Mouse (Mus musculus): ENCODE results near the gene Idnk. TPM values are rescaled to one million over a fixed set of nuclear protein-coding genes. Genes with fewer than 3 reads are reported as not detected.

Gene Idnk
- total RNA-seq, 2 experiments from 2014 or later = 27.5 to 27.7 TPM

- DNase-seq (ENCODE audit: low spot score in 2 of 2) = no peak
Measured at GRCm38 (mm10) chr13:58191516-58191915, 34.1 kb downstream of the Idnk start.

- DNase-seq (ENCODE audit: low spot score in 2 of 2) = no peak
Measured at GRCm38 (mm10) chr13:58192146-58192545, 34.7 kb downstream of the Idnk start.

- DNase-seq (ENCODE audit: low spot score in 2 of 2) = no peak
Measured at GRCm38 (mm10) chr13:58193221-58193620, 35.8 kb downstream of the Idnk start.

- DNase-seq (ENCODE audit: low spot score in 2 of 2) = no peak
Measured at GRCm38 (mm10) chr13:58194908-58195307, 37.5 kb downstream of the Idnk start.

- no peak for DNase-seq (ENCODE audit: low spot score in 2 of 2)
Measured at GRCm38 (mm10) chr13:58197211-58197610, 39.8 kb downstream of the Idnk start.

GRCm38 (mm10) chr13:58197981-58198640 is 40.7 kb downstream of the Idnk start:
- no peak for DNase-seq (ENCODE audit: low spot score in 2 of 2)

GRCm38 (mm10) chr13:58201343-58201742 is 43.9 kb downstream of the Idnk start:
- no peak for DNase-seq (ENCODE audit: low spot score in 2 of 2)

- DNase-seq (ENCODE audit: low spot score in 2 of 2) = no peak
Measured at GRCm38 (mm10) chr13:58201908-58202307, 44.5 kb downstream of the Idnk start.

GRCm38 (mm10) chr13:58202903-58203302 is 45.5 kb downstream of the Idnk start:
- DNase-seq (ENCODE audit: low spot score in 2 of 2) = no peak

GRCm38 (mm10) chr13:58204202-58204601 is 46.8 kb downstream of the Idnk start:
- no peak for DNase-seq (ENCODE audit: low spot score in 2 of 2)

- DNase-seq (ENCODE audit: low spot score in 2 of 2) = no peak
Measured at GRCm38 (mm10) chr13:58204986-58205385, 47.5 kb downstream of the Idnk start.

GRCm38 (mm10) chr13:58206084-58206483 is 48.6 kb downstream of the Idnk start:
- DNase-seq (ENCODE audit: low spot score in 2 of 2) = no peak

- peak in 1 of 2 experiments; percentile 26 for DNase-seq (ENCODE audit: low spot score in 2 of 2)
Measured at GRCm38 (mm10) chr13:58210441-58210840, 53.0 kb downstream of the Idnk start.

- no peak for DNase-seq (ENCODE audit: low spot score in 2 of 2)
Measured at GRCm38 (mm10) chr13:58212530-58212929, 55.1 kb downstream of the Idnk start.

GRCm38 (mm10) chr13:58213801-58214200 is 56.4 kb downstream of the Idnk start:
- no peak for DNase-seq (ENCODE audit: low spot score in 2 of 2)

Other genes starting within 250 kb of the Idnk start
- 100 to 1,000 TPM; 266 to 276 TPM for gene Spock1, start 249.3 kb upstream of the Idnk start, total RNA-seq (2021)
- 10 to 100 TPM; 35.6 to 36.5 TPM for gene Klhl3, start 44.1 kb upstream of the Idnk start, total RNA-seq (2021)
- 100 to 1,000 TPM; 135 to 137 TPM for gene Hnrnpa0, start 29.1 kb upstream of the Idnk start, total RNA-seq (2021)
- 100 to 1,000 TPM; 135 TPM for gene Ubqln1, start 58.0 kb downstream of the Idnk start, total RNA-seq (2021)
- 10 to 100 TPM; 21.4 to 22.3 TPM for gene Gkap1, start 118.0 kb downstream of the Idnk start, total RNA-seq (2021)
- 1 to 10 TPM; 2.0 to 3.6 TPM for gene Kif27, start 201.5 kb downstream of the Idnk start, total RNA-seq (2021)
- 1 to 10 TPM; 5.7 to 6.3 TPM for gene 2210016F16Rik, start 227.6 kb downstream of the Idnk start, total RNA-seq (2021)
- gene Rmi1, start 244.6 kb downstream of the Idnk start, total RNA-seq (2021) = 10 to 100 TPM; 16.3 to 16.6 TPM
- gene Hnrnpk, start 245.7 kb downstream of the Idnk start, total RNA-seq (2021) = 100 to 1,000 TPM; 716 to 724 TPM